Mouse (Mus musculus) limb, embryonic 12.5 days (tissue): ENCODE results near the gene Rnf216. TPM values are rescaled to one million over a fixed set of nuclear protein-coding genes. Genes with fewer than 3 reads are reported as not detected.
"Not testable (repeated sequence)": the region's sequence is repeated elsewhere in the genome, so short reads cannot be mapped to it uniquely, and the experiment has no call there.

Experiments
- ATAC-seq: fragments of 200-750 bp; cut with Nextera tagmentation; 2 replicates; pipeline ENCODE4 v1.8.0; 2017; ENCODE audit warnings: low read depth, moderate TSS enrichment; ENCODE audit not compliant: insufficient number of reproducible peaks, insufficient read depth, low FRiP score, low TSS enrichment
- H3K27ac ChIP-seq: fragments of 300-500 bp; sonication (generic); 2 replicates; pipeline ENCODE4 v1.5.1; 2016; ENCODE audit warnings: mild to moderate bottlenecking, moderate library complexity
- H3K27me3 ChIP-seq: fragments of 300-500 bp; sonication (generic); 2 replicates; pipeline ENCODE4 v1.6.1; 2016; ENCODE audit warnings: mild to moderate bottlenecking, moderate library complexity
- H3K36me3 ChIP-seq: fragments of 300-500 bp; sonication (generic); 2 replicates; pipeline ENCODE4 v1.6.1; 2016; ENCODE audit warnings: mild to moderate bottlenecking, moderate library complexity
- H3K4me1 ChIP-seq: fragments of 300-500 bp; sonication (generic); replicated peaks from 2 replicates; pipeline ENCODE4 v1.6.1; 2016
- H3K4me2 ChIP-seq: fragments of 300-500 bp; sonication (generic); 2 replicates; pipeline ENCODE4 v1.6.1; 2016; ENCODE audit warnings: mild to moderate bottlenecking, moderate library complexity
- H3K4me3 ChIP-seq: fragments of 300-500 bp; sonication (generic); replicated peaks from 2 replicates; pipeline ENCODE4 v1.5.1; 2016; ENCODE audit warnings: mild to moderate bottlenecking
- H3K9ac ChIP-seq: fragments of 300-500 bp; sonication (generic); replicated peaks from 2 replicates; pipeline ENCODE4 v1.6.1; 2016; ENCODE audit warnings: mild to moderate bottlenecking, moderate library complexity
- H3K9me3 ChIP-seq: fragments of 300-500 bp; sonication (generic); 2 replicates; pipeline ENCODE4 v1.6.1; 2016; ENCODE audit warnings: mild to moderate bottlenecking, moderate library complexity
- WGBS: fragments of 180-500 bp; shearing (Covaris S2); methylation state at CpG from one replicate; pipeline ENCODE4 v1.1.7; 2016; 5-methylcytosine and 5-hydroxymethylcytosine counted together
- polyA plus RNA-seq: library from polyadenylated mRNA; unstranded; fragments of >200 nt; fragmentation: Nextera tagmentation; extraction: Ambion mirVana; gene quantifications from 2 replicates; pipeline ENCODE4 v1.2.1, GENCODE M21; 2016

The Rnf216 gene
- 58.2 and 60.1 TPM in 2 replicates for polyA plus RNA-seq

GRCm38 (mm10) chr5:143112281-143113246 lies at the start of gene Rnf216:
Rnf216 (minus strand) TSS chr5:143112994.
- Histone ChIP-seq H3K4me2 (peak within 1 kb of the TSS; percentile 88), H3K9me3 (peaks cover 1% of the 10 kb centered on the region; the same call in 1 of the 2 replicates), H3K36me3 (peaks cover 4% of the 10 kb centered on the region; the same call in 1 of the 2 replicates), H3K27me3 (no peaks in the 10 kb centered on the region), H3K9ac (peak within 1 kb of the TSS; percentile 94), H3K27ac (peak within 1 kb of the TSS; percentile 94), H3K4me3 (peak within 1 kb of the TSS; percentile 91), H3K4me1 (peaks cover 12% of the 10 kb centered on the region)
- peak; percentile 94 for ATAC-seq
- WGBS = 1% methylated on average over 104 of the region's 110 CpGs

- no peak for ATAC-seq
- 83% methylated on average over 3 of the region's 3 CpGs for WGBS
- no peak overlapping the region for H3K9ac ChIP-seq
- H3K4me1 ChIP-seq = peaks cover 4% of the 10 kb centered on the region; the same call in 1 of the 2 replicates
- H3K9me3 ChIP-seq = peaks cover 12% of the 10 kb centered on the region; the same call in 1 of the 2 replicates
- no peak overlapping the region for H3K4me2 ChIP-seq
- no peak overlapping the region for H3K4me3 ChIP-seq
- no peak overlapping the region for H3K27ac ChIP-seq
- H3K36me3 ChIP-seq = no peaks in the 10 kb centered on the region
- peaks cover 55% of the 10 kb centered on the region for H3K27me3 ChIP-seq
Measured at GRCm38 (mm10) chr5:143155534-143155933, 42.7 kb upstream of the Rnf216 start.

GRCm38 (mm10) chr5:143153756-143154155 lies 41.0 kb upstream of the Rnf216 start:
- Histone ChIP-seq H3K4me1 (peaks cover 4% of the 10 kb centered on the region; the same call in 1 of the 2 replicates), H3K27me3 (peaks cover 39% of the 10 kb centered on the region), H3K36me3 (no peaks in the 10 kb centered on the region), H3K9me3 (peaks cover 17% of the 10 kb centered on the region; the same call in 1 of the 2 replicates), H3K9ac (no peak overlapping the region), H3K4me2 (no peak overlapping the region), H3K27ac (no peak overlapping the region), H3K4me3 (no peak overlapping the region)
- no peak for ATAC-seq
- 90% methylated on average over 10 of the region's 10 CpGs for WGBS

- Histone ChIP-seq H3K4me1 (no peaks in the 10 kb centered on the region), H3K36me3 (no peaks in the 10 kb centered on the region), H3K4me2 (no peak overlapping the region), H3K9me3 (peaks cover 17% of the 10 kb centered on the region; the same call in 1 of the 2 replicates), H3K4me3 (no peak overlapping the region), H3K27ac (no peak overlapping the region), H3K27me3 (peaks cover 7% of the 10 kb centered on the region), H3K9ac (no peak overlapping the region)
- WGBS = 83% methylated on average over 2 of the region's 2 CpGs
- ATAC-seq = no peak
Measured at GRCm38 (mm10) chr5:143150044-143150443, 37.2 kb upstream of the Rnf216 start.

- Histone ChIP-seq H3K4me3 (no peak overlapping the region), H3K9ac (no peak overlapping the region), H3K36me3 (no peaks in the 10 kb centered on the region), H3K4me1 (no peaks in the 10 kb centered on the region), H3K9me3 (peaks cover 17% of the 10 kb centered on the region; the same call in 1 of the 2 replicates), H3K4me2 (no peak overlapping the region), H3K27ac (no peak overlapping the region), H3K27me3 (peaks cover 2% of the 10 kb centered on the region; the same call in 1 of the 2 replicates)
- ATAC-seq = no peak
- 97% methylated on average over 2 of the region's 2 CpGs for WGBS
Measured at GRCm38 (mm10) chr5:143149536-143149935, 36.7 kb upstream of the Rnf216 start.

GRCm38 (mm10) chr5:143148661-143149060 lies 35.9 kb upstream of the Rnf216 start:
- Histone ChIP-seq H3K27me3 (no peaks in the 10 kb centered on the region; the same call in 1 of the 2 replicates), H3K4me3 (no peak overlapping the region), H3K36me3 (no peaks in the 10 kb centered on the region), H3K4me2 (no peak overlapping the region), H3K27ac (no peak overlapping the region), H3K9me3 (peaks cover 17% of the 10 kb centered on the region; the same call in 1 of the 2 replicates), H3K4me1 (no peaks in the 10 kb centered on the region), H3K9ac (no peak overlapping the region)
- 90% methylated on average over 5 of the region's 5 CpGs for WGBS
- no peak for ATAC-seq

- H3K4me2 ChIP-seq = no peak within 1 kb of the TSS
- H3K36me3 ChIP-seq = no peaks in the 10 kb centered on the region
- H3K9ac ChIP-seq = no peak within 1 kb of the TSS
- H3K9me3 ChIP-seq = peaks cover 16% of the 10 kb centered on the region; the same call in 1 of the 2 replicates
- no peak within 1 kb of the TSS for H3K4me3 ChIP-seq
- ATAC-seq = no peak
- no peaks in the 10 kb centered on the region; the same call in 1 of the 2 replicates for H3K27me3 ChIP-seq
- H3K4me1 ChIP-seq = no peaks in the 10 kb centered on the region
- no peak within 1 kb of the TSS for H3K27ac ChIP-seq
- 66% methylated on average over 3 of the region's 3 CpGs for WGBS
Measured at GRCm38 (mm10) chr5:143147481-143147880, 34.7 kb upstream of the Rnf216 start, which contains the start of gene Olfr718-ps1. Olfr718-ps1 (minus strand) TSS chr5:143147581.

GRCm38 (mm10) chr5:143137580-143137979 lies 24.8 kb upstream of the Rnf216 start:
- Histone ChIP-seq H3K36me3 (no peaks in the 10 kb centered on the region), H3K9me3 (no peaks in the 10 kb centered on the region), H3K4me2 (no peak overlapping the region), H3K27me3 (no peaks in the 10 kb centered on the region), H3K27ac (no peak overlapping the region), H3K4me1 (no peaks in the 10 kb centered on the region), H3K4me3 (no peak overlapping the region), H3K9ac (no peak overlapping the region)
- ATAC-seq = no peak
- 87% methylated on average over 13 of the region's 13 CpGs for WGBS

GRCm38 (mm10) chr5:143135042-143135441 lies 22.2 kb upstream of the Rnf216 start:
- Histone ChIP-seq H3K36me3 (no peaks in the 10 kb centered on the region), H3K9me3 (peaks cover 7% of the 10 kb centered on the region; the same call in 1 of the 2 replicates), H3K4me1 (no peaks in the 10 kb centered on the region), H3K4me2 (no peak overlapping the region), H3K4me3 (no peak overlapping the region), H3K27me3 (no peaks in the 10 kb centered on the region), H3K9ac (no peak overlapping the region), H3K27ac (no peak overlapping the region)
- no peak for ATAC-seq
- WGBS = 90% methylated on average over 7 of the region's 7 CpGs

- not testable (repeated sequence) for H3K9me3 ChIP-seq, H3K36me3 ChIP-seq, H3K27ac ChIP-seq, H3K4me3 ChIP-seq, H3K4me2 ChIP-seq, H3K27me3 ChIP-seq, H3K9ac ChIP-seq, ATAC-seq, H3K4me1 ChIP-seq
- WGBS = 88% methylated on average over 3 of the region's 6 CpGs
Measured at GRCm38 (mm10) chr5:143134216-143135010, 21.6 kb upstream of the Rnf216 start.
